Mouse (Mus musculus) neural tube, embryonic 12.5 days (tissue): ENCODE data around the gene Nr2f6. TPM values are rescaled to one million over a fixed set of nuclear protein-coding genes. Genes with fewer than 3 reads are reported as not detected.

Experiments used
- ATAC-seq: fragments of 200-750 bp; cut with Nextera tagmentation; 2 replicates; pipeline ENCODE4 v1.8.0; 2017; ENCODE audit warnings: low read depth, mild to moderate bottlenecking, moderate TSS enrichment, moderate library complexity; ENCODE audit not compliant: low FRiP score
- H3K27ac ChIP-seq: fragments of 300-500 bp; sonication (generic); 2 replicates; pipeline ENCODE4 v1.5.1; 2016
- H3K27me3 ChIP-seq: fragments of 300-500 bp; sonication (generic); replicated peaks from 2 replicates; pipeline ENCODE4 v1.6.1; 2016; ENCODE audit warnings: mild to moderate bottlenecking
- H3K36me3 ChIP-seq: fragments of 300-500 bp; sonication (generic); 2 replicates; pipeline ENCODE4 v1.6.1; 2016; ENCODE audit warnings: mild to moderate bottlenecking
- H3K4me1 ChIP-seq: fragments of 300-500 bp; sonication (generic); 2 replicates; pipeline ENCODE4 v1.6.1; 2016
- H3K4me2 ChIP-seq: fragments of 300-500 bp; sonication (generic); replicated peaks from 2 replicates; pipeline ENCODE4 v1.6.1; 2016; ENCODE audit warnings: mild to moderate bottlenecking
- H3K4me3 ChIP-seq: fragments of 300-500 bp; sonication (generic); 2 replicates; pipeline ENCODE4 v1.5.1; 2016
- H3K9ac ChIP-seq: fragments of 300-500 bp; sonication (generic); 2 replicates; pipeline ENCODE4 v1.6.1; 2016; ENCODE audit warnings: mild to moderate bottlenecking
- H3K9me3 ChIP-seq: fragments of 300-500 bp; sonication (generic); 2 replicates; pipeline ENCODE4 v1.6.1; 2016; ENCODE audit warnings: mild to moderate bottlenecking
- WGBS: fragments of 180-500 bp; shearing (Covaris S2); methylation state at CpG from one replicate; pipeline ENCODE4 v1.1.7; 2016; 5-methylcytosine and 5-hydroxymethylcytosine counted together
- polyA plus RNA-seq: library from polyadenylated mRNA; unstranded; fragments of >200 nt; fragmentation: Nextera tagmentation; extraction: Ambion mirVana; gene quantifications from 2 replicates; pipeline ENCODE4 v1.2.1, GENCODE M21; 2016

Nr2f6 gene
- 61.5 and 67.0 TPM in 2 replicates for polyA plus RNA-seq

- under 1% methylated on average over 75 of the region's 89 CpGs for WGBS
- Histone ChIP-seq H3K27ac (peak within 1 kb of the TSS; percentile 93), H3K9ac (peak within 1 kb of the TSS; percentile 84), H3K4me3 (peak within 1 kb of the TSS; percentile 81), H3K4me1 (peaks cover 44% of the 10 kb centered on the region), H3K36me3 (peaks cover 8% of the 10 kb centered on the region), H3K27me3 (no peaks in the 10 kb centered on the region; the same call in 1 of the 2 replicates), H3K9me3 (no peaks in the 10 kb centered on the region), H3K4me2 (peak within 1 kb of the TSS; percentile 99)
- ATAC-seq, result peak; percentile 35; the same call in 1 of the 2 replicates
Observed at GRCm38 (mm10) chr8:71381421-71381970, at the start of gene Nr2f6. Nr2f6 (minus strand) TSS chr8:71381960.

- Histone ChIP-seq H3K9me3 (no peaks in the 10 kb centered on the region), H3K36me3 (no peaks in the 10 kb centered on the region), H3K4me1 (no peaks in the 10 kb centered on the region), H3K27me3 (no peaks in the 10 kb centered on the region), H3K9ac (no peak overlapping the region), H3K4me2 (no peak overlapping the region), H3K27ac (no peak overlapping the region), H3K4me3 (no peak overlapping the region)
- ATAC-seq, result no peak
Observed at GRCm38 (mm10) chr8:71422121-71422520, 40.4 kb upstream of the Nr2f6 start.

DNA sequence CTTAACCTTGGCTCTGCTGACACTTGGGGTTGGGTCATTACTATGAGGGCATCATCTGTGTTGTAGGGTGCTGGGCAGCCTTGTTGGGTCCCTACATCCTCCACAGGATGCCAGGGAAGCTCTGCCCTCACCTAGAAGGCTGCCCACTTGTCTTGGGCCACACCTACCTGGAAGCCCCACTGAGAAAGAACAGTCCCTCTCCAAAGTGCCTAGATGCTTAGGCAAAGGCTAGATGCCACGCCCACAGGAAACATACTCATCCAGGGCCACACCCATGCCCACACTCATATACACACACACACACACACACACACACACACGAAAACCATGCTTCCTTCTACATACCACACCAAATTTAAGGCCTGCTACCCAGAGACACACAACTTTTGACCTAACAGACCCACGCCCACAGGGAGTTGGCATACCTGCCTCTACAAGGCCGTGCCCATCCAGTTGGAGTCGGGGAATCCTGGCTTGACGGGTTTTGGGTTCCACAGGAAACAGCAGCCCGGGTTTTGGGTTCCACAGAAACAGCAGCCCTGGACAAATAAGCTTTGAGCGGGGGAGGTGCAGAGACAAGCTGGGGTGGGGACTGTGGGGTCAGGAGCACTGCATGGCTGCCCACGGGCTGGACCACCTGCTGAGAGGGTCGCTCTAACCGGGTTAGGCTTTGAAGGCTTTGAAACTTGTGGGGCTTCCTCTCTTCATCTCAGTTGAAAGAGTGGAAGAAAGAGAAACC is 29.9 kb upstream of the Nr2f6 start:
- H3K27ac ChIP-seq, result no peak overlapping the region
- no peak overlapping the region for H3K4me2 ChIP-seq
- no peak overlapping the region for H3K4me3 ChIP-seq
- no peak for ATAC-seq
- no peaks in the 10 kb centered on the region for H3K9me3 ChIP-seq
- WGBS, result 52% methylated on average over 11 of the region's 11 CpGs
- H3K4me1 ChIP-seq, result peaks cover 5% of the 10 kb centered on the region
- no peak overlapping the region for H3K9ac ChIP-seq
- no peaks in the 10 kb centered on the region for H3K27me3 ChIP-seq
- H3K36me3 ChIP-seq, result peaks cover 17% of the 10 kb centered on the region

GRCm38 (mm10) chr8:71408231-71408630 is 26.5 kb upstream of the Nr2f6 start:
- no peak overlapping the region for H3K27ac ChIP-seq
- H3K36me3 ChIP-seq, result peaks cover 17% of the 10 kb centered on the region
- peaks cover 14% of the 10 kb centered on the region for H3K4me1 ChIP-seq
- no peak overlapping the region for H3K4me2 ChIP-seq
- no peak overlapping the region for H3K9ac ChIP-seq
- no peaks in the 10 kb centered on the region for H3K9me3 ChIP-seq
- H3K4me3 ChIP-seq, result no peak overlapping the region
- WGBS, result 93% methylated on average over 4 of the region's 4 CpGs
- H3K27me3 ChIP-seq, result no peaks in the 10 kb centered on the region
- no peak for ATAC-seq

- no peaks in the 10 kb centered on the region for H3K27me3 ChIP-seq
- ATAC-seq, result no peak
- 95% methylated on average over 14 of the region's 14 CpGs for WGBS
- no peak overlapping the region for H3K27ac ChIP-seq
- H3K4me2 ChIP-seq, result peak overlapping the region; percentile 93
- peaks cover 17% of the 10 kb centered on the region for H3K36me3 ChIP-seq
- no peaks in the 10 kb centered on the region for H3K9me3 ChIP-seq
- peak overlapping the region; percentile 63 for H3K9ac ChIP-seq
- no peak overlapping the region for H3K4me3 ChIP-seq
- peaks cover 14% of the 10 kb centered on the region for H3K4me1 ChIP-seq
Observed at GRCm38 (mm10) chr8:71407441-71407840, 25.7 kb upstream of the Nr2f6 start.

- no peak overlapping the region for H3K27ac ChIP-seq
- peak; percentile 74 for ATAC-seq
Observed at GRCm38 (mm10) chr8:71406099-71407015, 24.6 kb upstream of the Nr2f6 start.

DNA sequence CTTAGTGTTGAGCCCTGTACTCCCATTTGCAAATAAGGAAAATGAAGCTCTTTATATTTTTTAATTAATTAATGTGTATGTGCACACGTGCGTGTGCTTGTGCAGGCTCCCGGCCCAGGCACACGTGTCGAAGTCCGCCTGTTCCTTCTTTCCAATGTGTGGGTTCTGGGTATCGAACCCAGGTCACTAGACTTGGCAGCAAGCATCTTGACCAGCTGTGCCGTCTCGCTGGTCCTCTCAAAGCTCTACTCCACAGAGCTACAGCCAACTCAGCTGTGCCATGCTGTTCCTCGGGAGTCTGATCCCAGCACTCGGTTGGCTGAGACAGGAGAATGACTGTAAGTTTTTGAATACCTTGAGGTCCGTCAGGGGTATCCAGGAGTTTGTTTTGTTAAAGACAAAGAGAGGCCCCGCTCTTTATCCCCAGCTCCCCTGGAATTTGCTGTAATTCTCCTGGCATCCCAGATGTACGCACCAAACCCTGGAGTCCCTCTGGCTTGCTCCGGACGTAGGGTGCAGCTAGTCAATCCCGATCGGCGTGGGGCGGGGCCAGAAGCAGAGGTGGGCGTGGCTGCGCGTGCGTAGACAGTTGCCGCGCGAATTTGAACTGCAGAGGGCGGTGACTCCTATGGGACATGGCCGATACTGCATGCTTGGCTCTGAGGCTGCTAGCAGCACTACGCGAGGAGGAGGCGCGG is 23.8 kb upstream of the Nr2f6 start, which contains the start of gene Ankle1:
TSS of gene Ankle1 (plus strand) at position 610 of the 698 bp plus-strand sequence.
- Histone ChIP-seq H3K36me3 (peaks cover 17% of the 10 kb centered on the region), H3K9ac (peak within 1 kb of the TSS; percentile 63), H3K9me3 (no peaks in the 10 kb centered on the region), H3K4me2 (peak within 1 kb of the TSS; percentile 93), H3K4me1 (peaks cover 14% of the 10 kb centered on the region), H3K4me3 (peak within 1 kb of the TSS; percentile 55), H3K27ac (no peak within 1 kb of the TSS), H3K27me3 (no peaks in the 10 kb centered on the region)
- 15% methylated on average over 33 of the region's 33 CpGs for WGBS
- ATAC-seq, result peak; percentile 89

More at GRCm38 (mm10) chr8:71406099-71407015, 24.6 kb upstream of the Nr2f6 start:
- Histone ChIP-seq H3K4me3 (peak overlapping the region; percentile 55), H3K9ac (peak overlapping the region; percentile 63), H3K4me1 (peaks cover 14% of the 10 kb centered on the region), H3K9me3 (no peaks in the 10 kb centered on the region), H3K36me3 (peaks cover 17% of the 10 kb centered on the region), H3K4me2 (peak overlapping the region; percentile 93), H3K27me3 (no peaks in the 10 kb centered on the region)
- 1% methylated on average over 55 of the region's 55 CpGs for WGBS

DNA sequence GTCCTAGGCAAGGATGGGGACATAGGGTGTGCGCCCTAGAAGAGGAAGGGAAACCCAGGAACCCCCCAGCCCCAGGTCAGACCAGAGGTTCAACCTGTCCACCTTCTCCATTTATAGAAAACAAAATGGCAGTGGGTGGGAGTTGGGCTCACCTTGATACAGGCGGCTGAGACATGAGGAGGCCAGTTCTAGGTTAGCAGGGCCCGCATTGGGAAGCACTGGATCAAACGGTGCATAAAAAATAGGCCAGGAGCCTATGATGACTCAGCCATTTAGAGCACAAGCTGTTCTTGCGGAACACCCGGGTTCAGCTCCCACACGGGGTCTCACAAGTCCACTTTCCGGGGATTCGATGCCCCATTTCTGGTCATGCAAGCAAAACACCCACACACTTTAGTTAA is 23.2 kb upstream of the Nr2f6 start:
- WGBS, result 89% methylated on average over 9 of the region's 9 CpGs
- no peak overlapping the region for H3K4me2 ChIP-seq
- no peak overlapping the region for H3K27ac ChIP-seq
- no peaks in the 10 kb centered on the region for H3K27me3 ChIP-seq
- no peak overlapping the region for H3K4me3 ChIP-seq
- no peak for ATAC-seq
- H3K4me1 ChIP-seq, result peaks cover 14% of the 10 kb centered on the region
- H3K9me3 ChIP-seq, result no peaks in the 10 kb centered on the region
- no peak overlapping the region for H3K9ac ChIP-seq
- H3K36me3 ChIP-seq, result peaks cover 17% of the 10 kb centered on the region

DNA sequence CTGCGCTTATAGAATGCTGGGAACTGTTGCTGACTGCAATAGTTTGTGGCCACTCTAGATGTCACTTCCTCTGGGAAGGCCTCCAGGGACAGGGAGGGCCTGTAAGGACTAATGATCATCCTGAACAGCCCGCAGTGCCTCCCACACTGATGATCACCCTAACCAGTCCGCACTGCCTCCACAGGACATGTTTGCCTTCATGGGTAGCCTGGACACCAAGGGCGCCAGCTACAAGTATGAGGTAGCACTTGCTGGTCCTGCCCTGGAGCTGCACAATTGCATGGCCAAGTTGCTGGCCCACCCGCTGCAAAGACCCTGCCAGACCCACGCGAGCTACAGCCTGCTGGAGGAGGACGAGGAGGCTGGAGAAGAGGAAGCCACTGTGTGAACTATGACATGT is 22.3 kb upstream of the Nr2f6 start:
- Histone ChIP-seq H3K9ac (no peak overlapping the region), H3K4me3 (no peak overlapping the region), H3K9me3 (no peaks in the 10 kb centered on the region), H3K27ac (no peak overlapping the region), H3K27me3 (no peaks in the 10 kb centered on the region), H3K4me2 (no peak overlapping the region), H3K36me3 (peaks cover 18% of the 10 kb centered on the region), H3K4me1 (peaks cover 14% of the 10 kb centered on the region)
- ATAC-seq, result no peak
- WGBS, result 90% methylated on average over 8 of the region's 8 CpGs

GRCm38 (mm10) chr8:71403107-71403885 is 21.5 kb upstream of the Nr2f6 start:
- no peak overlapping the region for H3K9ac ChIP-seq
- WGBS, result 86% methylated on average over 6 of the region's 6 CpGs
- no peaks in the 10 kb centered on the region for H3K27me3 ChIP-seq
- H3K4me3 ChIP-seq, result no peak overlapping the region
- ATAC-seq, result no peak
- H3K36me3 ChIP-seq, result peaks cover 16% of the 10 kb centered on the region
- H3K9me3 ChIP-seq, result no peaks in the 10 kb centered on the region
- H3K27ac ChIP-seq, result no peak overlapping the region
- H3K4me1 ChIP-seq, result peaks cover 14% of the 10 kb centered on the region
- no peak overlapping the region for H3K4me2 ChIP-seq

DNA sequence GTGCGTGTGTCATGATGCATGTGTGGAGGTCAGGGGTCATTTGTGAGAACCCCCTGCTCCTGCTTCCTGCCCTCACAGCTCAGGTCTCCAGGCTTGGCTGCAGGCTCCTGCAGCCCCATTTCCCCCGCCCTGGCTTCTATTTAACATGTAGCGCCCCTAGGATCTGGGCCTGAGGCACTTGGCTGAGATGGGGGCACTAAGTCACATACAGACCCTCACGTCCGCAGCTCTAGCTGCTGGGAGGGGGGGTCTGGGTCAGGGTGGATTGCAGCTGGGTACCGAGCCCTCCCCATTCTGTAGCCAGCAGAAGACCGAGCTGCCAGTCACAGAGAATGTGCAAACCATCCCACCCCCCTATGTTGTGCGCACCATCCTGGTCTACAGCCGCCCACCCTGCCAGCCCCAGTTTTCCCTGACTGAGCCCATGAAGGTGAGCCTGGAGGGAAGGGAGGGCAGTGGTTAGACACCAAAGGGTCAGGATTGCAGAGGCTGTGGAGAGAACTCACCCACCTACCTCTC is 20.7 kb upstream of the Nr2f6 start:
- no peak for ATAC-seq
- Histone ChIP-seq H3K4me2 (no peak overlapping the region), H3K27me3 (no peaks in the 10 kb centered on the region), H3K27ac (no peak overlapping the region), H3K4me3 (no peak overlapping the region), H3K4me1 (peaks cover 18% of the 10 kb centered on the region), H3K9ac (no peak overlapping the region), H3K9me3 (no peaks in the 10 kb centered on the region), H3K36me3 (peaks cover 14% of the 10 kb centered on the region)
- WGBS, result 84% methylated on average over 9 of the region's 9 CpGs
